Mouse (Mus musculus): ENCODE results near the gene Cant1. TPM values are rescaled to one million over a fixed set of nuclear protein-coding genes. Genes with fewer than 3 reads are reported as not detected.

The Cant1 gene
- polyA plus RNA-seq, 1 experiment from 2014 or later, result 23.7 TPM

GRCm38 (mm10) chr11:118369657-118370056 lies 49.2 kb downstream of the Cant1 start:
- Histone ChIP-seq H3K36me3 (no peaks in the 10 kb centered on the region), H3K4me2 (no peak overlapping the region), H3K4me1 (replicated peaks) (peaks cover 17% of the 10 kb centered on the region), H3K27me3 (replicated peaks) (0 out of 2 replicates have a peak, but pooled peaks cover 5% of the 10 kb centered on the region), H3K27ac (ENCODE audit: poor library complexity, severe bottlenecking) (no peak overlapping the region), H3K9ac (no peak overlapping the region), H3K4me3 (no peak overlapping the region), H3K9me3 (replicated peaks) (no peaks in the 10 kb centered on the region)
- 66% methylated on average over 8 of the region's 8 CpGs for WGBS
- ATAC-seq (ENCODE audit: insufficient number of reproducible peaks, low FRiP score), result no peak

GRCm38 (mm10) chr11:118369251-118369650 lies 49.6 kb downstream of the Cant1 start:
- H3K36me3 ChIP-seq, result no peaks in the 10 kb centered on the region
- ATAC-seq (ENCODE audit: insufficient number of reproducible peaks, low FRiP score), result no peak
- no peaks in the 10 kb centered on the region for H3K9me3 ChIP-seq (replicated peaks)
- H3K9ac ChIP-seq, result no peak overlapping the region
- 0 out of 2 replicates have a peak, but pooled peaks cover 5% of the 10 kb centered on the region for H3K27me3 ChIP-seq (replicated peaks)
- H3K27ac ChIP-seq (ENCODE audit: poor library complexity, severe bottlenecking), result no peak overlapping the region
- H3K4me2 ChIP-seq, result no peak overlapping the region
- H3K4me3 ChIP-seq, result no peak overlapping the region
- H3K4me1 ChIP-seq (replicated peaks), result peaks cover 19% of the 10 kb centered on the region
- WGBS, result 75% methylated on average over 5 of the region's 5 CpGs

GRCm38 (mm10) chr11:118368330-118368729 lies 50.6 kb downstream of the Cant1 start:
- Histone ChIP-seq H3K9me3 (replicated peaks) (no peaks in the 10 kb centered on the region), H3K36me3 (no peaks in the 10 kb centered on the region), H3K4me3 (no peak overlapping the region), H3K27ac (ENCODE audit: poor library complexity, severe bottlenecking) (no peak overlapping the region), H3K9ac (no peak overlapping the region), H3K4me1 (replicated peaks) (peaks cover 26% of the 10 kb centered on the region), H3K4me2 (no peak overlapping the region), H3K27me3 (replicated peaks) (0 out of 2 replicates have a peak, but pooled peaks cover 3% of the 10 kb centered on the region)
- WGBS, result 61% methylated on average over 3 of the region's 3 CpGs
- ATAC-seq (ENCODE audit: insufficient number of reproducible peaks, low FRiP score), result no peak

GRCm38 (mm10) chr11:118366559-118366958 lies 52.3 kb downstream of the Cant1 start:
- no peak for ATAC-seq (ENCODE audit: insufficient number of reproducible peaks, low FRiP score)
- no peaks in the 10 kb centered on the region for H3K27me3 ChIP-seq (replicated peaks)
- WGBS, result 62% methylated on average over 8 of the region's 8 CpGs
- H3K27ac ChIP-seq (ENCODE audit: poor library complexity, severe bottlenecking), result no peak overlapping the region
- no peak overlapping the region for H3K4me2 ChIP-seq
- no peaks in the 10 kb centered on the region for H3K9me3 ChIP-seq (replicated peaks)
- H3K4me3 ChIP-seq, result no peak overlapping the region
- H3K36me3 ChIP-seq, result no peaks in the 10 kb centered on the region
- H3K9ac ChIP-seq, result no peak overlapping the region
- H3K4me1 ChIP-seq (replicated peaks), result peaks cover 42% of the 10 kb centered on the region

GRCm38 (mm10) chr11:118366108-118366507 lies 52.8 kb downstream of the Cant1 start:
- Histone ChIP-seq H3K4me1 (replicated peaks) (peaks cover 42% of the 10 kb centered on the region), H3K4me2 (no peak overlapping the region), H3K9ac (no peak overlapping the region), H3K9me3 (replicated peaks) (no peaks in the 10 kb centered on the region), H3K27me3 (replicated peaks) (no peaks in the 10 kb centered on the region), H3K4me3 (no peak overlapping the region), H3K27ac (ENCODE audit: poor library complexity, severe bottlenecking) (0 out of 2 replicates have a peak overlapping the region, but pooled peaks have one; percentile 37), H3K36me3 (no peaks in the 10 kb centered on the region)
- ATAC-seq (ENCODE audit: insufficient number of reproducible peaks, low FRiP score), result no peak
- WGBS, result 35% methylated on average over 3 of the region's 3 CpGs

GRCm38 (mm10) chr11:118365171-118365570 lies 53.7 kb downstream of the Cant1 start:
- H3K27me3 ChIP-seq (replicated peaks), result no peaks in the 10 kb centered on the region
- peaks cover 49% of the 10 kb centered on the region for H3K4me1 ChIP-seq (replicated peaks)
- H3K9me3 ChIP-seq (replicated peaks), result no peaks in the 10 kb centered on the region
- ATAC-seq (ENCODE audit: insufficient number of reproducible peaks, low FRiP score), result peak; percentile 27; the same call in 1 of the 2 replicates
- 33% methylated on average over 7 of the region's 7 CpGs for WGBS
- no peak overlapping the region for H3K9ac ChIP-seq
- H3K4me3 ChIP-seq, result no peak overlapping the region
- peak overlapping the region; percentile 58 for H3K27ac ChIP-seq (ENCODE audit: poor library complexity, severe bottlenecking)
- H3K36me3 ChIP-seq, result no peaks in the 10 kb centered on the region
- H3K4me2 ChIP-seq, result no peak overlapping the region

- ATAC-seq (ENCODE audit: insufficient number of reproducible peaks, low FRiP score), result no peak
- WGBS, result 81% methylated on average over 4 of the region's 4 CpGs
- Histone ChIP-seq H3K4me3 (no peak overlapping the region), H3K27me3 (replicated peaks) (no peaks in the 10 kb centered on the region), H3K9ac (no peak overlapping the region), H3K4me1 (replicated peaks) (peaks cover 49% of the 10 kb centered on the region), H3K4me2 (no peak overlapping the region), H3K27ac (ENCODE audit: poor library complexity, severe bottlenecking) (peak overlapping the region; percentile 81; the same call in 1 of the 2 replicates), H3K9me3 (replicated peaks) (no peaks in the 10 kb centered on the region), H3K36me3 (no peaks in the 10 kb centered on the region)
Measured at GRCm38 (mm10) chr11:118364021-118364420, 54.9 kb downstream of the Cant1 start.

- H3K4me3 ChIP-seq, result no peak overlapping the region
- peak overlapping the region; percentile 42; the same call in 1 of the 2 replicates for H3K4me2 ChIP-seq
- H3K27ac ChIP-seq (ENCODE audit: poor library complexity, severe bottlenecking), result peak overlapping the region; percentile 81
- no peaks in the 10 kb centered on the region for H3K36me3 ChIP-seq
- no peaks in the 10 kb centered on the region for H3K27me3 ChIP-seq (replicated peaks)
- WGBS, result under 1% methylated on average over 8 of the region's 8 CpGs
- ATAC-seq (ENCODE audit: insufficient number of reproducible peaks, low FRiP score), result peak; percentile 84
- H3K9ac ChIP-seq, result peak overlapping the region; percentile 28; the same call in 1 of the 2 replicates
- no peaks in the 10 kb centered on the region for H3K9me3 ChIP-seq (replicated peaks)
- peaks cover 49% of the 10 kb centered on the region for H3K4me1 ChIP-seq (replicated peaks)
Measured at GRCm38 (mm10) chr11:118362971-118363518, 55.8 kb downstream of the Cant1 start.

GRCm38 (mm10) chr11:118362501-118362900 lies 56.4 kb downstream of the Cant1 start:
- ATAC-seq (ENCODE audit: insufficient number of reproducible peaks, low FRiP score), result no peak
- H3K9me3 ChIP-seq (replicated peaks), result no peaks in the 10 kb centered on the region
- 61% methylated on average over 1 of the region's 1 CpGs for WGBS
- H3K9ac ChIP-seq, result peak overlapping the region; percentile 16; the same call in 1 of the 2 replicates
- H3K27me3 ChIP-seq (replicated peaks), result no peaks in the 10 kb centered on the region
- H3K4me2 ChIP-seq, result peak overlapping the region; percentile 42; the same call in 1 of the 2 replicates
- H3K36me3 ChIP-seq, result no peaks in the 10 kb centered on the region
- no peak overlapping the region for H3K4me3 ChIP-seq
- peak overlapping the region; percentile 81 for H3K27ac ChIP-seq (ENCODE audit: poor library complexity, severe bottlenecking)
- peaks cover 49% of the 10 kb centered on the region for H3K4me1 ChIP-seq (replicated peaks)

GRCm38 (mm10) chr11:118360907-118361341 lies 58.0 kb downstream of the Cant1 start:
- H3K4me3 ChIP-seq, result no peak overlapping the region
- H3K27me3 ChIP-seq (replicated peaks), result no peaks in the 10 kb centered on the region
- H3K9ac ChIP-seq, result no peak overlapping the region
- WGBS, result 44% methylated on average over 10 of the region's 10 CpGs
- no peak overlapping the region for H3K4me2 ChIP-seq
- ATAC-seq (ENCODE audit: insufficient number of reproducible peaks, low FRiP score), result no peak
- H3K27ac ChIP-seq (ENCODE audit: poor library complexity, severe bottlenecking), result no peak overlapping the region
- no peaks in the 10 kb centered on the region for H3K9me3 ChIP-seq (replicated peaks)
- peaks cover 48% of the 10 kb centered on the region for H3K4me1 ChIP-seq (replicated peaks)
- no peaks in the 10 kb centered on the region for H3K36me3 ChIP-seq

- no peaks in the 10 kb centered on the region for H3K36me3 ChIP-seq
- WGBS, result 68% methylated on average over 7 of the region's 7 CpGs
- no peak overlapping the region for H3K4me3 ChIP-seq
- H3K27me3 ChIP-seq (replicated peaks), result no peaks in the 10 kb centered on the region
- ATAC-seq (ENCODE audit: insufficient number of reproducible peaks, low FRiP score), result no peak
- H3K9ac ChIP-seq, result no peak overlapping the region
- H3K9me3 ChIP-seq (replicated peaks), result no peaks in the 10 kb centered on the region
- H3K4me1 ChIP-seq (replicated peaks), result peaks cover 48% of the 10 kb centered on the region
- no peak overlapping the region for H3K4me2 ChIP-seq
- H3K27ac ChIP-seq (ENCODE audit: poor library complexity, severe bottlenecking), result no peak overlapping the region
Measured at GRCm38 (mm10) chr11:118360491-118360890, 58.4 kb downstream of the Cant1 start.
